Mouse (Mus musculus): ENCODE measurements around the gene Gm28374. TPM values are rescaled to one million over a fixed set of nuclear protein-coding genes. Genes with fewer than 3 reads are reported as not detected.

Gene Gm28374
- polyA plus RNA-seq, 1 experiment from 2014 or later: 0.38 TPM

- Histone ChIP-seq H3K9me3 (replicated peaks; ENCODE audit: control insufficient read depth, low read length) (no peaks in the 10 kb centered on the region), H3K4me1 (ENCODE audit: control insufficient read depth, low read depth, low read length) (peaks cover 43% of the 10 kb centered on the region), H3K4me2 (ENCODE audit: low read depth, low read length) (0 out of 2 replicates have a peak overlapping the region, but pooled peaks have one; percentile 99), H3K27ac (ENCODE audit: low read length) (peak overlapping the region; percentile 97; the same call in 1 of the 2 replicates), H3K27me3 (ENCODE audit: control insufficient read depth, insufficient read depth, low read depth, low read length) (no peaks in the 10 kb centered on the region), H3K36me3 (ENCODE audit: control insufficient read depth, insufficient read depth) (peaks cover 11% of the 10 kb centered on the region), H3K9ac (ENCODE audit: low read depth, low read length) (no peak overlapping the region), H3K4me3 (ENCODE audit: low read depth, low read length) (no peak overlapping the region)
- ATAC-seq (ENCODE audit: low read depth): no peak
- 84% methylated on average over 6 of the region's 6 CpGs for WGBS (ENCODE audit: insufficient replicate concordance)
Measured at GRCm38 (mm10) chr19:6063081-6063480, 19.0 kb downstream of the Gm28374 start.

GRCm38 (mm10) chr19:6062418-6062817 lies 19.6 kb downstream of the Gm28374 start:
- no peaks in the 10 kb centered on the region for H3K27me3 ChIP-seq (ENCODE audit: control insufficient read depth, insufficient read depth, low read depth, low read length)
- WGBS (ENCODE audit: insufficient replicate concordance): 42% methylated on average over 5 of the region's 5 CpGs
- peak overlapping the region; percentile 79 for H3K4me3 ChIP-seq (ENCODE audit: low read depth, low read length)
- H3K27ac ChIP-seq (ENCODE audit: low read length): peak overlapping the region; percentile 97
- H3K9me3 ChIP-seq (replicated peaks; ENCODE audit: control insufficient read depth, low read length): no peaks in the 10 kb centered on the region
- ATAC-seq (ENCODE audit: low read depth): peak; percentile 11; the same call in 1 of the 2 replicates
- H3K36me3 ChIP-seq (ENCODE audit: control insufficient read depth, insufficient read depth): peaks cover 11% of the 10 kb centered on the region
- peaks cover 38% of the 10 kb centered on the region for H3K4me1 ChIP-seq (ENCODE audit: control insufficient read depth, low read depth, low read length)
- peak overlapping the region; percentile 79 for H3K9ac ChIP-seq (ENCODE audit: low read depth, low read length)
- H3K4me2 ChIP-seq (ENCODE audit: low read depth, low read length): peak overlapping the region; percentile 99

GRCm38 (mm10) chr19:6061641-6062302 lies 20.3 kb downstream of the Gm28374 start:
- peak; percentile 6; the same call in 1 of the 2 replicates for ATAC-seq (ENCODE audit: low read depth)
- H3K9ac ChIP-seq (ENCODE audit: low read depth, low read length): peak overlapping the region; percentile 79
- no peaks in the 10 kb centered on the region for H3K27me3 ChIP-seq (ENCODE audit: control insufficient read depth, insufficient read depth, low read depth, low read length)
- H3K36me3 ChIP-seq (ENCODE audit: control insufficient read depth, insufficient read depth): peaks cover 11% of the 10 kb centered on the region
- H3K9me3 ChIP-seq (replicated peaks; ENCODE audit: control insufficient read depth, low read length): no peaks in the 10 kb centered on the region
- WGBS (ENCODE audit: insufficient replicate concordance): under 1% methylated on average over 44 of the region's 44 CpGs
- H3K4me1 ChIP-seq (ENCODE audit: control insufficient read depth, low read depth, low read length): peaks cover 35% of the 10 kb centered on the region
- H3K4me2 ChIP-seq (ENCODE audit: low read depth, low read length): peak overlapping the region; percentile 99
- peak overlapping the region; percentile 79 for H3K4me3 ChIP-seq (ENCODE audit: low read depth, low read length)
- H3K27ac ChIP-seq (ENCODE audit: low read length): peak overlapping the region; percentile 97

- ATAC-seq (ENCODE audit: low read depth): peak; percentile 72
- Histone ChIP-seq H3K4me2 (ENCODE audit: low read depth, low read length) (peak within 1 kb of the TSS; percentile 99), H3K4me3 (ENCODE audit: low read depth, low read length) (peak within 1 kb of the TSS; percentile 79), H3K27me3 (ENCODE audit: control insufficient read depth, insufficient read depth, low read depth, low read length) (no peaks in the 10 kb centered on the region), H3K36me3 (ENCODE audit: control insufficient read depth, insufficient read depth) (peaks cover 11% of the 10 kb centered on the region), H3K9me3 (replicated peaks; ENCODE audit: control insufficient read depth, low read length) (no peaks in the 10 kb centered on the region), H3K9ac (ENCODE audit: low read depth, low read length) (peak within 1 kb of the TSS; percentile 79), H3K27ac (ENCODE audit: low read length) (peak within 1 kb of the TSS; percentile 97), H3K4me1 (ENCODE audit: control insufficient read depth, low read depth, low read length) (peaks cover 35% of the 10 kb centered on the region)
- under 1% methylated on average over 58 of the region's 58 CpGs for WGBS (ENCODE audit: insufficient replicate concordance)
Measured at GRCm38 (mm10) chr19:6061021-6061533, 21.0 kb downstream of the Gm28374 start, which contains the start of gene Znhit2. Znhit2 (plus strand) TSS chr19:6061192.

GRCm38 (mm10) chr19:6058966-6059365 lies 23.1 kb downstream of the Gm28374 start:
- peaks cover 25% of the 10 kb centered on the region for H3K36me3 ChIP-seq (ENCODE audit: control insufficient read depth, insufficient read depth)

GRCm38 (mm10) chr19:6058513-6058912 lies 23.5 kb downstream of the Gm28374 start:
- Histone ChIP-seq H3K27me3 (ENCODE audit: control insufficient read depth, insufficient read depth, low read depth, low read length) (no peaks in the 10 kb centered on the region), H3K4me3 (ENCODE audit: low read depth, low read length) (peak overlapping the region; percentile 94), H3K36me3 (ENCODE audit: control insufficient read depth, insufficient read depth) (peaks cover 29% of the 10 kb centered on the region), H3K4me2 (ENCODE audit: low read depth, low read length) (peak overlapping the region; percentile 73), H3K4me1 (ENCODE audit: control insufficient read depth, low read depth, low read length) (peaks cover 37% of the 10 kb centered on the region), H3K9me3 (replicated peaks; ENCODE audit: control insufficient read depth, low read length) (no peaks in the 10 kb centered on the region), H3K27ac (ENCODE audit: low read length) (peak overlapping the region; percentile 83), H3K9ac (ENCODE audit: low read depth, low read length) (peak overlapping the region; percentile 91)
- WGBS (ENCODE audit: insufficient replicate concordance): 22% methylated on average over 5 of the region's 5 CpGs
- ATAC-seq (ENCODE audit: low read depth): no peak

More at GRCm38 (mm10) chr19:6058966-6059365, 23.1 kb downstream of the Gm28374 start:
- no peak for ATAC-seq (ENCODE audit: low read depth)
- Histone ChIP-seq H3K27me3 (ENCODE audit: control insufficient read depth, insufficient read depth, low read depth, low read length) (no peaks in the 10 kb centered on the region), H3K27ac (ENCODE audit: low read length) (peak overlapping the region; percentile 83), H3K9me3 (replicated peaks; ENCODE audit: control insufficient read depth, low read length) (no peaks in the 10 kb centered on the region), H3K4me3 (ENCODE audit: low read depth, low read length) (peak overlapping the region; percentile 94), H3K9ac (ENCODE audit: low read depth, low read length) (peak overlapping the region; percentile 91), H3K4me1 (ENCODE audit: control insufficient read depth, low read depth, low read length) (peaks cover 37% of the 10 kb centered on the region), H3K4me2 (ENCODE audit: low read depth, low read length) (peak overlapping the region; percentile 73)
- WGBS (ENCODE audit: insufficient replicate concordance): 58% methylated on average over 5 of the region's 5 CpGs

- Histone ChIP-seq H3K9ac (ENCODE audit: low read depth, low read length) (peak within 1 kb of the TSS; percentile 91), H3K4me2 (ENCODE audit: low read depth, low read length) (peak within 1 kb of the TSS; percentile 96), H3K27me3 (ENCODE audit: control insufficient read depth, insufficient read depth, low read depth, low read length) (no peaks in the 10 kb centered on the region), H3K4me1 (ENCODE audit: control insufficient read depth, low read depth, low read length) (peaks cover 34% of the 10 kb centered on the region), H3K36me3 (ENCODE audit: control insufficient read depth, insufficient read depth) (peaks cover 39% of the 10 kb centered on the region), H3K27ac (ENCODE audit: low read length) (peak within 1 kb of the TSS; percentile 83), H3K4me3 (ENCODE audit: low read depth, low read length) (peak within 1 kb of the TSS; percentile 94), H3K9me3 (replicated peaks; ENCODE audit: control insufficient read depth, low read length) (no peaks in the 10 kb centered on the region)
- WGBS (ENCODE audit: insufficient replicate concordance): under 1% methylated on average over 55 of the region's 63 CpGs
- ATAC-seq (ENCODE audit: low read depth): peak; percentile 82
Measured at GRCm38 (mm10) chr19:6057313-6058096, 24.6 kb downstream of the Gm28374 start, which contains the start of the genes Mrpl49 and Fau. Mrpl49 (minus strand) TSS chr19:6057785. Fau (plus strand) TSS chr19:6057844.

- peak overlapping the region; percentile 88 for H3K9ac ChIP-seq (ENCODE audit: low read depth, low read length)
- peak overlapping the region; percentile 96 for H3K4me2 ChIP-seq (ENCODE audit: low read depth, low read length)
- WGBS (ENCODE audit: insufficient replicate concordance): 39% methylated on average over 4 of the region's 4 CpGs
- no peaks in the 10 kb centered on the region for H3K9me3 ChIP-seq (replicated peaks; ENCODE audit: control insufficient read depth, low read length)
- H3K36me3 ChIP-seq (ENCODE audit: control insufficient read depth, insufficient read depth): peaks cover 47% of the 10 kb centered on the region
- peak overlapping the region; percentile 94 for H3K4me3 ChIP-seq (ENCODE audit: low read depth, low read length)
- H3K4me1 ChIP-seq (ENCODE audit: control insufficient read depth, low read depth, low read length): peaks cover 26% of the 10 kb centered on the region
- no peaks in the 10 kb centered on the region for H3K27me3 ChIP-seq (ENCODE audit: control insufficient read depth, insufficient read depth, low read depth, low read length)
- no peak for ATAC-seq (ENCODE audit: low read depth)
- H3K27ac ChIP-seq (ENCODE audit: low read length): peak overlapping the region; percentile 80; the same call in 1 of the 2 replicates
Measured at GRCm38 (mm10) chr19:6056696-6057095, 25.4 kb downstream of the Gm28374 start.
